In the genomic region with DNA sequence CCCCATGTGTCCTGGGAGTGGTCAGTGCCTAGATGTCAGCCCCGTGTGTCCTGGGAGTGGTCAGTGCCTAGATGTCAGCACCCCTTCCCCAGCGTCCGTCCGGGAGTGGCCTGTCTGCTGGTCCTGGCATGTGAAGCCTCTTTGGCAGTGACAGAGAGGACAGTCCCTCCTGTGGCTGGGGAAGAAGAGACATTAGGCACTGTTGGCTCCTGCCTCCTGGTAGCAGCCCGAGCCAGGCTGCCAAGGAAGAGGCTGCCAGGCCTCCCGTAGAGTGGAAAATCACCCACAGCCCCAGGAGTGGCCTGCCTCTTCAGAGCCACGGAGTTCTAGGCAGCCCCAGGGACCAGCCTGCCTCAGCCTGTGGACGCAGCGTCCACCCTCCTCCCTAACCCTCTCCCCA, we compare ENCODE assay signal across 12 mouse cellular contexts. TPM values are rescaled to one million over a fixed set of nuclear protein-coding genes. Genes with fewer than 3 reads are reported as not detected.
DNase-seq lines count a peak whose midpoint lies in the region; ATAC-seq lines count a peak whose summit lies in the region.
"Had no signal": no experiment of that assay in that cellular context is flagged by ENCODE, and none has a peak within 500 bp of the region (broad histone marks: within the 10 kb centered on the region; RNA-seq: fewer than 3 reads in every experiment).

No protein-coding gene starts in this region.

- intact Hi-C loops in heart, postnatal 36 days (cut with DNase I) = loop anchor here (5.0 kb wide), 1 partner anchor 349 kb away; no protein-coding TSS in a partner anchor

- peaks cover 39% of the 10 kb centered on the region for H3K4me1 ChIP-seq in forebrain, embryonic 10.5 days
- peaks cover 4% of the 10 kb centered on the region; the same call in 1 of the 2 replicates for H3K4me1 ChIP-seq in forebrain, embryonic 15.5 days

- WGBS in forebrain, embryonic 10.5 days = 75% methylated on average over 9 of the region's 9 CpGs
- WGBS in forebrain, embryonic 15.5 days = 69% methylated on average over 9 of the region's 9 CpGs

- H3K4me3 ChIP-seq in forebrain, embryonic 10.5 days = no peak overlapping the region
- H3K4me3 ChIP-seq in forebrain, embryonic 15.5 days = no peak overlapping the region
- H3K4me3 ChIP-seq: embryonic facial prominence, embryonic 13.5 days; heart, embryonic 12.5 days had no signal

- peaks cover 8% of the 10 kb centered on the region; the same call in 1 of the 2 replicates for H3K27me3 ChIP-seq in forebrain, embryonic 10.5 days (ENCODE audit: poor library complexity, severe bottlenecking)
- no peaks in the 10 kb centered on the region for H3K27me3 ChIP-seq in forebrain, embryonic 15.5 days
- H3K27me3 ChIP-seq: heart, embryonic 12.5 days had no signal

- no peak overlapping the region for H3K9ac ChIP-seq in forebrain, embryonic 15.5 days (replicated peaks)
- H3K9ac ChIP-seq: embryonic facial prominence, embryonic 13.5 days; heart, embryonic 12.5 days had no signal

- peaks cover 10% of the 10 kb centered on the region; the same call in 1 of the 2 replicates for H3K9me3 ChIP-seq in forebrain, embryonic 10.5 days
- H3K9me3 ChIP-seq in forebrain, embryonic 15.5 days = no peaks in the 10 kb centered on the region
- H3K9me3 ChIP-seq: embryonic facial prominence, embryonic 13.5 days had no signal

- no peak for DNase-seq in forebrain, embryonic 10.5 days (ENCODE audit: extremely low spot score, low spot score)
- DNase-seq in 3134 (ENCODE audit: extremely low read depth, insufficient read length, low spot score) = peak; percentile 40
- peak; percentile 92 for DNase-seq in cerebellum, adult 18-20 months
- DNase-seq in gastrocnemius, postnatal 10 days = peak; percentile 30
- DNase-seq in thymus, postnatal 14 days = no peak
- no peak for DNase-seq in heart, postnatal 36 days
- DNase-seq in spleen, postnatal 10 days (ENCODE audit: low spot score in 2 of 2) = no peak
- DNase-seq: lung, adult 2 months had no signal

- H3K27ac ChIP-seq in forebrain, embryonic 10.5 days = peak overlapping the region; percentile 31; the same call in 1 of the 2 replicates
- no peak overlapping the region for H3K27ac ChIP-seq in forebrain, embryonic 15.5 days (replicated peaks)
- H3K27ac ChIP-seq: embryonic facial prominence, embryonic 13.5 days had no signal

- no peak for ATAC-seq in forebrain, embryonic 15.5 days (replicated peaks)
- ATAC-seq: intestine, postnatal 0 days had no signal

- H3K36me3 ChIP-seq in forebrain, embryonic 10.5 days (replicated peaks) = no peaks in the 10 kb centered on the region; the same call in 1 of the 2 replicates
- no peaks in the 10 kb centered on the region for H3K36me3 ChIP-seq in forebrain, embryonic 15.5 days
- H3K36me3 ChIP-seq: heart, embryonic 12.5 days had no signal

- no peak overlapping the region for H3K4me2 ChIP-seq in forebrain, embryonic 15.5 days (replicated peaks)
- H3K4me2 ChIP-seq: embryonic facial prominence, embryonic 13.5 days; heart, embryonic 12.5 days had no signal

RNA-seq across cellular contexts. Expression of a gene that starts 35.3 kb away (rescaled TPM):
- polyA plus RNA-seq in forebrain, embryonic 10.5 days (2016; fragmentation: Nextera tagmentation; extraction: Ambion mirVana) = 2.9 and 3.9 TPM in 2 replicates
- polyA plus RNA-seq in forebrain, embryonic 15.5 days (2015; fragmentation: Nextera tagmentation; extraction: Ambion mirVana) = 4.5 and 4.8 TPM in 2 replicates
- 10 to 100 TPM; 16.6 to 17.7 TPM for total RNA-seq in gastrocnemius, postnatal 10 days (2021)
- total RNA-seq in heart, postnatal 36 days (2021) = 10 to 100 TPM; 14.7 to 16.7 TPM

RNA-seq across cellular contexts. Expression of a gene that starts 52.2 kb away (rescaled TPM):
- polyA plus RNA-seq in forebrain, embryonic 10.5 days (2016; fragmentation: Nextera tagmentation; extraction: Ambion mirVana) = 72.8 and 74.5 TPM in 2 replicates
- 53.3 and 53.8 TPM in 2 replicates for polyA plus RNA-seq in forebrain, embryonic 15.5 days (2015; fragmentation: Nextera tagmentation; extraction: Ambion mirVana)
- 10 to 100 TPM; 22.9 to 26.3 TPM for total RNA-seq in gastrocnemius, postnatal 10 days (2021)
- 10 to 100 TPM; 44.0 to 51.0 TPM for total RNA-seq in heart, postnatal 36 days (2021)

Comparison
In these comparisons a context has a peak if more than half of its experiments do, and no peak if none do; other contexts are left out.
1. DNase-seq: peak in 3134 (single experiment), cerebellum, adult 18-20 months (2 of 2) and gastrocnemius, postnatal 10 days (single experiment); none in forebrain, embryonic 10.5 days (single experiment), thymus, postnatal 14 days (single experiment), heart, postnatal 36 days (0 of 2) and spleen, postnatal 10 days (0 of 2).